Mouse (Mus musculus) bone marrow macrophage, adult 2 months (primary cell): Measurements from ENCODE around the gene Unc93b1. TPM values are rescaled to one million over a fixed set of nuclear protein-coding genes. Genes with fewer than 3 reads are reported as not detected.
"Not testable (repeated sequence)": the region's sequence is repeated elsewhere in the genome, so short reads cannot be mapped to it uniquely, and the experiment has no call there.

Source experiments
- H3K27ac ChIP-seq: 2 replicates; pipeline ENCODE4 v1.5.1; 2012; ENCODE audit warnings: low read depth, low read length; ENCODE audit not compliant: insufficient read depth
- H3K4me1 ChIP-seq: 2 replicates; pipeline ENCODE4 v1.6.1; 2012; ENCODE audit warnings: low read length; ENCODE audit not compliant: control insufficient read depth, insufficient read depth
- H3K4me3 ChIP-seq: 2 replicates; pipeline ENCODE4 v1.5.1; 2012; ENCODE audit warnings: mild to moderate bottlenecking, low read length, moderate library complexity; ENCODE audit not compliant: insufficient read depth
- CTCF ChIP-seq: IDR thresholded peaks from 2 replicates; pipeline ENCODE4 v1.5.1; 2012; ENCODE audit warnings: low read depth, mild to moderate bottlenecking, low read length, moderate library complexity
- POLR2A ChIP-seq: IDR thresholded peaks from 2 replicates; pipeline ENCODE4 v1.6.1; 2012; ENCODE audit warnings: mild to moderate bottlenecking, low read depth, low read length, borderline replicate concordance
- polyA plus RNA-seq: library from polyadenylated mRNA; stranded (reverse); fragments of >200 nt; gene quantifications from 2 replicates; pipeline ENCODE4 v1.2.4, GENCODE M21; 2012; ENCODE audit not compliant: missing spikeins, insufficient read depth, insufficient read length

Unc93b1 gene
- polyA plus RNA-seq, 1 experiment, result 1,428 TPM

DNA sequence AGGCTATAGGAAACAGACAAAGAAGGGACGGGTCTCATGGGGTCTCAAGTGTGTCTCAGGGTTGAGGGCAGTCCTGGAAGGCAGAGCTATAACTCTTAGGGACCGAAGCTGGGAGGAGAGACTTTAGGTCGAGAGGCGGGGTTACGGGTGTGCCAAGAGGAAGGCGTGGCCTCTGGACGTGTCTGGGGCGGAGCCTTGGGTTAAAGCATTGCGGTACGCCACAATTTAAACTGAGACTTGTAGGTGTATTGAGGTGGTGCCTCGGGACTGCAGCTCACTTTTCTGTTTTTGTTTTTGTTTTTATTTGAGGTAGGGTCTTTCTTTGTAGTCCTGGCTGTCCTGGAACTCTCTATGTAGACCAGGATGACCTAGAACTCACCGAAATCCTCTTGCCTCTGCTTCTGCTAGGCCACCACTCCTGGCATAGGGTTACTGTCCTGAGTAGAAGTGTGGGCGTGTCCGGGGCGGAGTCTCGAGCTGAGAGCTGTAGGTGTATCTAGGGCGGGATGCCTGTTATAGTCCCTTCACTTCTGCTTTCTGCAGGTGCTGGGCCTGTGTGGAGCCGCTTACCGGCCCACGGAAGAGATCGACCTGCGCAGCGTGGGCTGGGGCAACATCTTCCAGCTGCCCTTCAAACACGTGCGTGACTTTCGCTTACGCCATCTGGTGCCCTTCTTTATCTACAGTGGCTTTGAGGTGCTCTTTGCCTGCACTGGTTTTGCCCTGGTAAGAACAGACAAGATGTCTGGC, 8.2 kb downstream of the Unc93b1 start:
- Histone ChIP-seq H3K4me3 (no peak overlapping the region), H3K27ac (no peak overlapping the region), H3K4me1 (peaks cover 8% of the 10 kb centered on the region; the same call in 1 of the 2 replicates)
- TF ChIP-seq POLR2A (no peak), CTCF (no peak)

DNA sequence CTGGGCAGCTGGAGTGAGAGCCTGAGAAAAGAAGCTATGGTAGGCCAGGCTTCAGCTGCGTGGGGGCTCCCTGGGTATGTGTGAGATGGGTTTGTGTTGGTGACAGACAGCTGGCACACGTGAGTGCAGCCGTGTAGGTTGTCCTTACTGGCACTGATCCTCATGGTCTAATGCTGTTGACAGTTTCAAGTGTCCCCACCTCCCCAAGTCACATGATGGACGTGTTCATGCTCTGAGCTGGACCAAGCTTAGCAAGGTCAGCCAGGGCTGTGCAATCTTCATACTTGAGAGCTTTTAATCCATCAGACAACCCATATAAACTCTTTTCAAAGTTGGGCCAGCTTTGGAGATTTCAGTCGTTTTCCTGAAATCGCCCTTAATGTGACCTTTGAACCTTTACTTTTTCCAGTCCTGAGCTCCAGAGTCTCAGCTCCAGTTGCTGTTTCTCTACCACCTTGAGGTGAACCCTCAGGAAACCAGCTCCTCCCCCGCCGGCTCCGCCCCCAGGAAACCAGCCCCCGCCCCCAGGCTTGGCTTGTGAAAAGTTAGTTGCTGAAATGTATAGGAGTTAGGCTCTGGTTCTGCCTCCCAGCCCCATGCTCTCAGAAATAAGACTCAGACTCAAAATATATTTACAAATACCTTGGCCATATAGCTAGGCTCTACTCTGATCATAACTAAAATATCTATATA, 11.0 kb downstream of the Unc93b1 start:
- H3K27ac ChIP-seq, result no peak overlapping the region

DNA sequence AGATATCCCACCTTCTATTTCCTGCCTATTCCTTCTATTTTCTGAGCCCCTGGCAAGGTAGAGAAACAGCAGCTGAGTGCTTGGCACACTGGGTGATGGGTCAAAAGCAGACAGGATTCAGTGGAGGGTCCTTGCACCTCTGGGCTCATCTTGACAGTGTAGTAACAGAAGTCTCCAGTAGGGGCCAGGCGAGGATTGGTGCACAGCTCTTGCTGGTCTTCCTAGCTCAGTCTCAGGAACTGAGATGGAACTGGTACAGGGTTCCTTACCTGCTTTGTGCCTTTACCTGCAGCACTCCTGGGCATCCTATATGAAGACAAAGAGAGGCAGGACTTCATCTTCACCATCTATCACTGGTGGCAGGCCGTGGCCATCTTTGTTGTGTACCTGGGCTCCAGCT, 11.7 kb downstream of the Unc93b1 start:
- TF ChIP-seq CTCF (peak; percentile 42; the same call in 1 of the 2 replicates), POLR2A (no peak)
- peaks cover 24% of the 10 kb centered on the region for H3K4me1 ChIP-seq
- no peak overlapping the region for H3K27ac ChIP-seq
- H3K4me3 ChIP-seq, result no peak overlapping the region

More for the DNA sequence above, 11.0 kb downstream of the Unc93b1 start:
- Histone ChIP-seq H3K4me3 (no peak overlapping the region), H3K4me1 (peaks cover 19% of the 10 kb centered on the region)
- TF ChIP-seq CTCF (no peak), POLR2A (no peak)

- H3K4me3 ChIP-seq, result no peak overlapping the region
- H3K27ac ChIP-seq, result no peak overlapping the region
- TF ChIP-seq POLR2A (no peak), CTCF (no peak)
These were observed 12.8 kb downstream of the Unc93b1 start for GRCm38 (mm10) chr19:3947813-3948212.

DNA sequence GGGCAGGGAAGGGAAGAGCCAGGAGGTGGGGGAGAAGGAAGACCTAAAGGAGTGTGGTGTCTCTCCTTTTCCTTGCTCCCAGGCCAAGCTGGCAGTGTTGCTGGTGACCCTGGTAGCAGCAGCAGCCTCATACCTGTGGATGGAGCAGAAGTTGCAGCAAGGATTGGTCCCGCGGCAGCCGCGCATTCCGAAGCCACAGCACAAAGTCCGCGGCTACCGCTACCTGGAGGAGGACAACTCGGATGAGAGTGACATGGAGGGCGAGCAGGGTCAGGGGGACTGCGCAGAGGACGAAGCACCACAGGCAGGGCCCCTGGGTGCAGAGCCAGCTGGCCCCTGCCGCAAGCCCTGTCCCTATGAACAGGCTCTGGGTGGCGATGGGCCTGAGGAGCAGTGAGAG, 13.6 kb downstream of the Unc93b1 start:
- TF ChIP-seq POLR2A (no peak), CTCF (no peak)
- peaks cover 23% of the 10 kb centered on the region for H3K4me1 ChIP-seq
- no peak overlapping the region for H3K27ac ChIP-seq
- H3K4me3 ChIP-seq, result no peak overlapping the region

More at GRCm38 (mm10) chr19:3947813-3948212, 12.8 kb downstream of the Unc93b1 start:
- H3K4me1 ChIP-seq, result peaks cover 23% of the 10 kb centered on the region

GRCm38 (mm10) chr19:3950331-3950730, 15.3 kb downstream of the Unc93b1 start:
- Histone ChIP-seq H3K27ac (no peak overlapping the region), H3K4me1 (peaks cover 26% of the 10 kb centered on the region), H3K4me3 (no peak overlapping the region)
- TF ChIP-seq POLR2A (no peak), CTCF (no peak)

DNA sequence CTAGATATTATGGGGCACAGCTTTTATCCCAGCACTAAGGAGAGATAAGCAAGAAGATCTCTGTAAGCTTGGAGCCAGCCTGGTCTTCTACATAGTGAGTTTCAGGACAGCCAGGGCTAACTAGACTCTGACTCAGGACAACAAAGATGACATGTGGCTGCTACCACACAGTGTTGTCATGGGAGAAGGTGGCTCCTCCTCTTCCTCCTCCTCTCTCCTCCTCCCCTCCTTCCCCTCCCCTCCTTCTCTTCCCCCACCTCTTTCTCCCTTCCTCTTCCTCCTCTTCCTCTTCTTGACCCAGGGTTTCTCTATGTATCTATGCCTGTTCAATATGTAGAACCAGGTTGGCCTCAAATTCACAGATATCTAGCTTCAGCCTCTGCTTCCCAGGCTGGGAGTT, 16.5 kb downstream of the Unc93b1 start:
- Histone ChIP-seq H3K4me1 (peaks cover 21% of the 10 kb centered on the region), H3K4me3 (no peak overlapping the region), H3K27ac (no peak overlapping the region)
- TF ChIP-seq CTCF (no peak), POLR2A (no peak)

GRCm38 (mm10) chr19:3952099-3952498, 17.1 kb downstream of the Unc93b1 start:
- Histone ChIP-seq H3K4me3 (no peak overlapping the region), H3K4me1 (peaks cover 21% of the 10 kb centered on the region), H3K27ac (no peak overlapping the region)
- TF ChIP-seq POLR2A, result no peak

DNA sequence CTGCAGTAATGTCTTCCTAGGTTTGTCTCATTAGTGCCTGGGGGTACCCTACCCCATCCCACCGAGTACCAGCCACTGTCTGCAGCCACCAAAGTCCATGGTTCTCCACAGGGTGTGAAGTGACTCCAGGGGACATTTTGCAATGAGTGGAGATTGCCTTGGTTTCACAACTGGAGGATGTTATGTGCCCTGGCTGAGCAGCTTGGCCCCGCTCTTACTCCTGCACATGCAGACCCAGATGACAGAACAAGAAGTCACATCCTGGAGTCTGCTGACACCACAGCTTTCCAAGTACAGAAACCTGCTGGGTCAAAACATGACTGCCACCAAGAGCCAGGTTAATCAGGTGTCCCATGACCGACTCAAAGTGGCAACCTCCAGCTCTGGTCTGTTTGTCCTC, 20.0 kb downstream of the Unc93b1 start:
- H3K27ac ChIP-seq, result no peak overlapping the region
- no peak overlapping the region for H3K4me3 ChIP-seq
- H3K4me1 ChIP-seq, result peaks cover 16% of the 10 kb centered on the region
- TF ChIP-seq POLR2A (no peak), CTCF (no peak)

- Histone ChIP-seq H3K4me1 (peaks cover 10% of the 10 kb centered on the region), H3K27ac (no peak overlapping the region), H3K4me3 (no peak overlapping the region)
- TF ChIP-seq CTCF (no peak), POLR2A (no peak)
These were observed 20.8 kb downstream of the Unc93b1 start for GRCm38 (mm10) chr19:3955804-3956203.

DNA sequence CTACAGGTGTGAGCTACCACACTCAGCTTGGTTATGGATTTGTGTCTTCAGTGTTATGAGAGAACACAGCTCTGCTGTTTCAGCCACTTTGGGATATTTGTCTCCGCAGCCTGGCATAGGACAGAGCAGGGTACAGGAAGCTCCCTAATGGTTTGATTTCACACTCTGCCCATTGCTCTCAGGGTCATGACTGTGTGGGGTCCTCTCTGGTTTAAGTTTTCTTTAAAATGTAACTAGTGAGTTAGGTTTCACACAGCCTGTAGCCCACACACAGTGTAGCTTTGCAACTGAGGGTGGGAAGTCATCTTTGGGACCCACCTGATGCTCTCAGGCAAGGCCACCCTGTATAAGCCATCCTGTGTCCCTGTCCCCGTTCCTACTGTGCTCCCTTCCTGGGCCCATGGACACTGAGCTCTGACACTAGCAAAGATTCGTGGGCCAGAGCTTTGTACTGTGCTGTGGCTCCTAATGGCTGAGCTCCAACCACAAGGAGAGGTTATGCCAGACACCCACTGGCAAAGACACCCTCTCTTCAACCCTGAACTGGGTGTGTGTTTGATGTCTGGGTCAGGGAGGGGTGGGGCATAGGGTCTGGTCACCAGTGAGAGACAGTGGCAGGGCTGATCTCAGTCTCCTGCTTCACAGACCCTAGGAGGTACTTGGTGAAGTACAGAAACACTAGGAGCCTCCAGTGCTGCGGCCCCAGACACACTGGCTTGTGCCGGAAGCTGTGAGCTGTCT, 22.5 kb downstream of the Unc93b1 start:
- H3K4me3 ChIP-seq, H3K4me1 ChIP-seq, H3K27ac ChIP-seq: not testable (repeated sequence)
